Mouse (Mus musculus): ENCODE measurements around the gene Kat5. TPM values are rescaled to one million over a fixed set of nuclear protein-coding genes. Genes with fewer than 3 reads are reported as not detected.
A peak's percentile ranks its signal among the peaks of the same experiment; 100 is the strongest.

Gene Kat5
- polyA plus RNA-seq, 1 experiment: 40.4 TPM

- no peaks in the 10 kb centered on the region for H3K27me3 ChIP-seq (ENCODE audit: control insufficient read depth, insufficient read depth, low read length)
- peak overlapping the region; percentile 61 for H3K27ac ChIP-seq (ENCODE audit: insufficient read depth, low read depth, low read length)
- H3K4me3 ChIP-seq (ENCODE audit: low read depth, low read length): peak overlapping the region; percentile 35
- peaks cover 39% of the 10 kb centered on the region for H3K36me3 ChIP-seq (ENCODE audit: control insufficient read depth, insufficient read depth, low read length)
- TF ChIP-seq POLR2A (IDR thresholded peaks at IDR 0.05; ENCODE audit: low read depth, low read length) (no peak), CTCF (IDR thresholded peaks at IDR 0.05; ENCODE audit: extremely low read depth, insufficient read length, insufficient replicate concordance, low read depth, low read length) (peak; percentile 18; the same call in 1 of the 2 replicates)
- whole genome bisulfite sequencing: 4% methylated on average over 26 of the region's 26 CpGs
- H3K4me1 ChIP-seq (ENCODE audit: control insufficient read depth, insufficient read depth, insufficient read length, low read length): peaks cover 8% of the 10 kb centered on the region
Measured at GRCm38 (mm10) chr19:5648401-5649297, 38.6 kb upstream of the Kat5 start.

- H3K27me3 ChIP-seq (ENCODE audit: control insufficient read depth, insufficient read depth, low read length): no peaks in the 10 kb centered on the region
- TF ChIP-seq CTCF (IDR thresholded peaks at IDR 0.05; ENCODE audit: extremely low read depth, insufficient read length, insufficient replicate concordance, low read depth, low read length) (no peak), POLR2A (IDR thresholded peaks at IDR 0.05; ENCODE audit: low read depth, low read length) (no peak)
- no peak overlapping the region for H3K27ac ChIP-seq (ENCODE audit: insufficient read depth, low read depth, low read length)
- H3K36me3 ChIP-seq (ENCODE audit: control insufficient read depth, insufficient read depth, low read length): peaks cover 44% of the 10 kb centered on the region
- peaks cover 8% of the 10 kb centered on the region for H3K4me1 ChIP-seq (ENCODE audit: control insufficient read depth, insufficient read depth, insufficient read length, low read length)
- WGBS: 90% methylated on average over 6 of the region's 6 CpGs
- H3K4me3 ChIP-seq (ENCODE audit: low read depth, low read length): no peak overlapping the region
Measured at GRCm38 (mm10) chr19:5647791-5648190, 37.8 kb upstream of the Kat5 start.

GRCm38 (mm10) chr19:5646731-5647330, 36.8 kb upstream of the Kat5 start:
- WGBS: 93% methylated on average over 8 of the region's 8 CpGs
- Histone ChIP-seq H3K27me3 (ENCODE audit: control insufficient read depth, insufficient read depth, low read length) (no peaks in the 10 kb centered on the region), H3K4me1 (ENCODE audit: control insufficient read depth, insufficient read depth, insufficient read length, low read length) (peaks cover 8% of the 10 kb centered on the region), H3K27ac (ENCODE audit: insufficient read depth, low read depth, low read length) (no peak overlapping the region), H3K4me3 (ENCODE audit: low read depth, low read length) (no peak overlapping the region), H3K36me3 (ENCODE audit: control insufficient read depth, insufficient read depth, low read length) (peaks cover 53% of the 10 kb centered on the region)
- TF ChIP-seq CTCF (IDR thresholded peaks at IDR 0.05; ENCODE audit: extremely low read depth, insufficient read length, insufficient replicate concordance, low read depth, low read length) (no peak), POLR2A (IDR thresholded peaks at IDR 0.05; ENCODE audit: low read depth, low read length) (no peak)

GRCm38 (mm10) chr19:5645280-5645679, 35.2 kb upstream of the Kat5 start:
- Histone ChIP-seq H3K27me3 (ENCODE audit: control insufficient read depth, insufficient read depth, low read length) (no peaks in the 10 kb centered on the region), H3K4me3 (ENCODE audit: low read depth, low read length) (no peak overlapping the region), H3K4me1 (ENCODE audit: control insufficient read depth, insufficient read depth, insufficient read length, low read length) (peaks cover 8% of the 10 kb centered on the region), H3K36me3 (ENCODE audit: control insufficient read depth, insufficient read depth, low read length) (peaks cover 68% of the 10 kb centered on the region), H3K27ac (ENCODE audit: insufficient read depth, low read depth, low read length) (no peak overlapping the region)
- WGBS: 95% methylated on average over 9 of the region's 9 CpGs
- TF ChIP-seq CTCF (IDR thresholded peaks at IDR 0.05; ENCODE audit: extremely low read depth, insufficient read length, insufficient replicate concordance, low read depth, low read length) (no peak), POLR2A (IDR thresholded peaks at IDR 0.05; ENCODE audit: low read depth, low read length) (no peak)

GRCm38 (mm10) chr19:5641641-5642040, 31.6 kb upstream of the Kat5 start:
- H3K36me3 ChIP-seq (ENCODE audit: control insufficient read depth, insufficient read depth, low read length): peaks cover 71% of the 10 kb centered on the region

GRCm38 (mm10) chr19:5641021-5641420, 31.0 kb upstream of the Kat5 start:
- 90% methylated on average over 17 of the region's 17 CpGs for WGBS
- Histone ChIP-seq H3K27ac (ENCODE audit: insufficient read depth, low read depth, low read length) (no peak overlapping the region), H3K4me3 (ENCODE audit: low read depth, low read length) (no peak overlapping the region), H3K4me1 (ENCODE audit: control insufficient read depth, insufficient read depth, insufficient read length, low read length) (peaks cover 11% of the 10 kb centered on the region), H3K27me3 (ENCODE audit: control insufficient read depth, insufficient read depth, low read length) (no peaks in the 10 kb centered on the region), H3K36me3 (ENCODE audit: control insufficient read depth, insufficient read depth, low read length) (peaks cover 66% of the 10 kb centered on the region)
- TF ChIP-seq CTCF (IDR thresholded peaks at IDR 0.05; ENCODE audit: extremely low read depth, insufficient read length, insufficient replicate concordance, low read depth, low read length) (no peak), POLR2A (IDR thresholded peaks at IDR 0.05; ENCODE audit: low read depth, low read length) (no peak)

More at GRCm38 (mm10) chr19:5641641-5642040, 31.6 kb upstream of the Kat5 start:
- no peak overlapping the region for H3K4me3 ChIP-seq (ENCODE audit: low read depth, low read length)
- no peak for TF ChIP-seq CTCF (IDR thresholded peaks at IDR 0.05; ENCODE audit: extremely low read depth, insufficient read length, insufficient replicate concordance, low read depth, low read length)
- no peak for TF ChIP-seq POLR2A (IDR thresholded peaks at IDR 0.05; ENCODE audit: low read depth, low read length)
- H3K27ac ChIP-seq (ENCODE audit: insufficient read depth, low read depth, low read length): no peak overlapping the region
- 84% methylated on average over 8 of the region's 8 CpGs for WGBS
- peaks cover 11% of the 10 kb centered on the region for H3K4me1 ChIP-seq (ENCODE audit: control insufficient read depth, insufficient read depth, insufficient read length, low read length)
- no peaks in the 10 kb centered on the region for H3K27me3 ChIP-seq (ENCODE audit: control insufficient read depth, insufficient read depth, low read length)

GRCm38 (mm10) chr19:5640339-5640738, 30.3 kb upstream of the Kat5 start:
- Histone ChIP-seq H3K27ac (ENCODE audit: insufficient read depth, low read depth, low read length) (no peak overlapping the region), H3K4me1 (ENCODE audit: control insufficient read depth, insufficient read depth, insufficient read length, low read length) (peaks cover 11% of the 10 kb centered on the region), H3K4me3 (ENCODE audit: low read depth, low read length) (no peak overlapping the region), H3K27me3 (ENCODE audit: control insufficient read depth, insufficient read depth, low read length) (no peaks in the 10 kb centered on the region), H3K36me3 (ENCODE audit: control insufficient read depth, insufficient read depth, low read length) (peaks cover 59% of the 10 kb centered on the region)
- WGBS: 83% methylated on average over 9 of the region's 9 CpGs
- TF ChIP-seq CTCF (IDR thresholded peaks at IDR 0.05; ENCODE audit: extremely low read depth, insufficient read length, insufficient replicate concordance, low read depth, low read length) (no peak), POLR2A (IDR thresholded peaks at IDR 0.05; ENCODE audit: low read depth, low read length) (no peak)

Measured in small intestine, adult 2 months (tissue).